Mouse (Mus musculus): ENCODE measurements around the gene Fads3. TPM values are rescaled to one million over a fixed set of nuclear protein-coding genes. Genes with fewer than 3 reads are reported as not detected.

Fads3 gene
- polyA plus RNA-seq, 1 experiment from 2014 or later: 3.3 TPM

GRCm38 (mm10) chr19:10078392-10078791 lies 37.0 kb downstream of the Fads3 start:
- Histone ChIP-seq H3K4me1 (ENCODE audit: control insufficient read depth, insufficient read depth, low read length) (0 out of 2 replicates have a peak, but pooled peaks cover 3% of the 10 kb centered on the region), H3K9ac (ENCODE audit: low read length) (no peak overlapping the region), H3K27ac (replicated peaks; ENCODE audit: low read depth, low read length) (no peak overlapping the region), H3K36me3 (ENCODE audit: control insufficient read depth, insufficient read depth, low read length) (peaks cover 50% of the 10 kb centered on the region), H3K9me3 (ENCODE audit: control insufficient read depth, low read length) (no peaks in the 10 kb centered on the region), H3K4me2 (ENCODE audit: low read depth, severe bottlenecking) (no peak overlapping the region), H3K4me3 (ENCODE audit: low read depth, low read length) (no peak overlapping the region), H3K27me3 (ENCODE audit: control insufficient read depth, insufficient read depth, low read length) (no peaks in the 10 kb centered on the region)
- DNase-seq (ENCODE audit: low spot score) (no peak), ATAC-seq (ENCODE audit: insufficient number of reproducible peaks, low FRiP score, low TSS enrichment, low read depth) (no peak)
- WGBS: 83% methylated on average over 6 of the region's 6 CpGs

GRCm38 (mm10) chr19:10080384-10080783 lies 39.0 kb downstream of the Fads3 start:
- peaks cover 35% of the 10 kb centered on the region for H3K36me3 ChIP-seq (ENCODE audit: control insufficient read depth, insufficient read depth, low read length)
- H3K4me2 ChIP-seq (ENCODE audit: low read depth, severe bottlenecking): no peak overlapping the region
- 96% methylated on average over 7 of the region's 7 CpGs for WGBS

GRCm38 (mm10) chr19:10082105-10082504 lies 40.7 kb downstream of the Fads3 start:
- no peak overlapping the region for H3K4me2 ChIP-seq (ENCODE audit: low read depth, severe bottlenecking)
- H3K4me1 ChIP-seq (ENCODE audit: control insufficient read depth, insufficient read depth, low read length): 0 out of 2 replicates have a peak, but pooled peaks cover 3% of the 10 kb centered on the region
- no peak overlapping the region for H3K27ac ChIP-seq (replicated peaks; ENCODE audit: low read depth, low read length)
- H3K9ac ChIP-seq (ENCODE audit: low read length): no peak overlapping the region
- WGBS: 88% methylated on average over 3 of the region's 3 CpGs
- no peak overlapping the region for H3K4me3 ChIP-seq (ENCODE audit: low read depth, low read length)
- ATAC-seq (ENCODE audit: insufficient number of reproducible peaks, low FRiP score, low TSS enrichment, low read depth) (no peak), DNase-seq (ENCODE audit: low spot score) (no peak)
- no peaks in the 10 kb centered on the region for H3K9me3 ChIP-seq (ENCODE audit: control insufficient read depth, low read length)
- no peaks in the 10 kb centered on the region for H3K27me3 ChIP-seq (ENCODE audit: control insufficient read depth, insufficient read depth, low read length)
- H3K36me3 ChIP-seq (ENCODE audit: control insufficient read depth, insufficient read depth, low read length): peaks cover 27% of the 10 kb centered on the region

More at GRCm38 (mm10) chr19:10080384-10080783, 39.0 kb downstream of the Fads3 start:
- Histone ChIP-seq H3K4me3 (ENCODE audit: low read depth, low read length) (no peak overlapping the region), H3K27me3 (ENCODE audit: control insufficient read depth, insufficient read depth, low read length) (no peaks in the 10 kb centered on the region), H3K9me3 (ENCODE audit: control insufficient read depth, low read length) (no peaks in the 10 kb centered on the region), H3K4me1 (ENCODE audit: control insufficient read depth, insufficient read depth, low read length) (0 out of 2 replicates have a peak, but pooled peaks cover 3% of the 10 kb centered on the region), H3K27ac (replicated peaks; ENCODE audit: low read depth, low read length) (no peak overlapping the region), H3K9ac (ENCODE audit: low read length) (no peak overlapping the region)
- ATAC-seq (ENCODE audit: insufficient number of reproducible peaks, low FRiP score, low TSS enrichment, low read depth): no peak
- no peak for DNase-seq (ENCODE audit: low spot score)

- H3K9me3 ChIP-seq (ENCODE audit: control insufficient read depth, low read length): no peaks in the 10 kb centered on the region
- ATAC-seq (ENCODE audit: insufficient number of reproducible peaks, low FRiP score, low TSS enrichment, low read depth): no peak
- no peak for DNase-seq (ENCODE audit: low spot score)
- H3K4me3 ChIP-seq (ENCODE audit: low read depth, low read length): no peak overlapping the region
- H3K27me3 ChIP-seq (ENCODE audit: control insufficient read depth, insufficient read depth, low read length): no peaks in the 10 kb centered on the region
- WGBS: 85% methylated on average over 9 of the region's 9 CpGs
- H3K4me2 ChIP-seq (ENCODE audit: low read depth, severe bottlenecking): no peak overlapping the region
- peaks cover 26% of the 10 kb centered on the region for H3K36me3 ChIP-seq (ENCODE audit: control insufficient read depth, insufficient read depth, low read length)
- H3K9ac ChIP-seq (ENCODE audit: low read length): no peak overlapping the region
- H3K4me1 ChIP-seq (ENCODE audit: control insufficient read depth, insufficient read depth, low read length): no peaks in the 10 kb centered on the region
- no peak overlapping the region for H3K27ac ChIP-seq (replicated peaks; ENCODE audit: low read depth, low read length)
Observed at GRCm38 (mm10) chr19:10085454-10085853, 44.1 kb downstream of the Fads3 start.

- Histone ChIP-seq H3K4me1 (ENCODE audit: control insufficient read depth, insufficient read depth, low read length) (no peaks in the 10 kb centered on the region), H3K9me3 (ENCODE audit: control insufficient read depth, low read length) (no peaks in the 10 kb centered on the region), H3K27me3 (ENCODE audit: control insufficient read depth, insufficient read depth, low read length) (no peaks in the 10 kb centered on the region), H3K4me2 (ENCODE audit: low read depth, severe bottlenecking) (no peak overlapping the region), H3K9ac (ENCODE audit: low read length) (no peak overlapping the region), H3K27ac (replicated peaks; ENCODE audit: low read depth, low read length) (no peak overlapping the region), H3K36me3 (ENCODE audit: control insufficient read depth, insufficient read depth, low read length) (peaks cover 32% of the 10 kb centered on the region), H3K4me3 (ENCODE audit: low read depth, low read length) (no peak overlapping the region)
- DNase-seq (ENCODE audit: low spot score) (no peak), ATAC-seq (ENCODE audit: insufficient number of reproducible peaks, low FRiP score, low TSS enrichment, low read depth) (no peak)
- WGBS: 90% methylated on average over 4 of the region's 4 CpGs
Observed at GRCm38 (mm10) chr19:10086976-10087375, 45.6 kb downstream of the Fads3 start.

- H3K4me3 ChIP-seq (ENCODE audit: low read depth, low read length): no peak overlapping the region
- ATAC-seq (ENCODE audit: insufficient number of reproducible peaks, low FRiP score, low TSS enrichment, low read depth) (no peak), DNase-seq (ENCODE audit: low spot score) (no peak)
- H3K36me3 ChIP-seq (ENCODE audit: control insufficient read depth, insufficient read depth, low read length): peaks cover 20% of the 10 kb centered on the region
- no peaks in the 10 kb centered on the region for H3K9me3 ChIP-seq (ENCODE audit: control insufficient read depth, low read length)
- no peak overlapping the region for H3K4me2 ChIP-seq (ENCODE audit: low read depth, severe bottlenecking)
- WGBS: 90% methylated on average over 4 of the region's 4 CpGs
- no peaks in the 10 kb centered on the region for H3K4me1 ChIP-seq (ENCODE audit: control insufficient read depth, insufficient read depth, low read length)
- no peak overlapping the region for H3K27ac ChIP-seq (replicated peaks; ENCODE audit: low read depth, low read length)
- no peak overlapping the region for H3K9ac ChIP-seq (ENCODE audit: low read length)
- no peaks in the 10 kb centered on the region for H3K27me3 ChIP-seq (ENCODE audit: control insufficient read depth, insufficient read depth, low read length)
Observed at GRCm38 (mm10) chr19:10093829-10094228, 52.5 kb downstream of the Fads3 start.

GRCm38 (mm10) chr19:10094695-10095094 lies 53.3 kb downstream of the Fads3 start:
- no peak for ATAC-seq (ENCODE audit: insufficient number of reproducible peaks, low FRiP score, low TSS enrichment, low read depth)
- Histone ChIP-seq H3K9me3 (ENCODE audit: control insufficient read depth, low read length) (no peaks in the 10 kb centered on the region), H3K27me3 (ENCODE audit: control insufficient read depth, insufficient read depth, low read length) (no peaks in the 10 kb centered on the region), H3K9ac (ENCODE audit: low read length) (no peak overlapping the region), H3K4me3 (ENCODE audit: low read depth, low read length) (no peak overlapping the region), H3K4me2 (ENCODE audit: low read depth, severe bottlenecking) (no peak overlapping the region), H3K36me3 (ENCODE audit: control insufficient read depth, insufficient read depth, low read length) (peaks cover 15% of the 10 kb centered on the region), H3K4me1 (ENCODE audit: control insufficient read depth, insufficient read depth, low read length) (0 out of 2 replicates have a peak, but pooled peaks cover 2% of the 10 kb centered on the region), H3K27ac (replicated peaks; ENCODE audit: low read depth, low read length) (no peak overlapping the region)
- WGBS: 86% methylated on average over 4 of the region's 4 CpGs
- no peak for DNase-seq (ENCODE audit: low spot score)

- no peak for ATAC-seq (ENCODE audit: insufficient number of reproducible peaks, low FRiP score, low TSS enrichment, low read depth)
Observed at GRCm38 (mm10) chr19:10096371-10096876, 55.1 kb downstream of the Fads3 start.

GRCm38 (mm10) chr19:10097826-10098225 lies 56.5 kb downstream of the Fads3 start:
- no peak for DNase-seq (ENCODE audit: low spot score)
- H3K4me1 ChIP-seq (ENCODE audit: control insufficient read depth, insufficient read depth, low read length): 0 out of 2 replicates have a peak, but pooled peaks cover 2% of the 10 kb centered on the region
- no peak overlapping the region for H3K27ac ChIP-seq (replicated peaks; ENCODE audit: low read depth, low read length)
- WGBS: 90% methylated on average over 5 of the region's 5 CpGs
- H3K9ac ChIP-seq (ENCODE audit: low read length): no peak overlapping the region
- peaks cover 9% of the 10 kb centered on the region for H3K36me3 ChIP-seq (ENCODE audit: control insufficient read depth, insufficient read depth, low read length)
- H3K4me2 ChIP-seq (ENCODE audit: low read depth, severe bottlenecking): no peak overlapping the region
- no peaks in the 10 kb centered on the region for H3K27me3 ChIP-seq (ENCODE audit: control insufficient read depth, insufficient read depth, low read length)
- no peak for ATAC-seq (ENCODE audit: insufficient number of reproducible peaks, low FRiP score, low TSS enrichment, low read depth)
- no peaks in the 10 kb centered on the region for H3K9me3 ChIP-seq (ENCODE audit: control insufficient read depth, low read length)
- no peak overlapping the region for H3K4me3 ChIP-seq (ENCODE audit: low read depth, low read length)

More at GRCm38 (mm10) chr19:10096371-10096876, 55.1 kb downstream of the Fads3 start:
- no peak overlapping the region for H3K4me3 ChIP-seq (ENCODE audit: low read depth, low read length)
- H3K9ac ChIP-seq (ENCODE audit: low read length): no peak overlapping the region
- peaks cover 11% of the 10 kb centered on the region for H3K36me3 ChIP-seq (ENCODE audit: control insufficient read depth, insufficient read depth, low read length)
- no peaks in the 10 kb centered on the region for H3K9me3 ChIP-seq (ENCODE audit: control insufficient read depth, low read length)
- no peak for DNase-seq (ENCODE audit: low spot score)
- 82% methylated on average over 2 of the region's 2 CpGs for WGBS
- H3K4me1 ChIP-seq (ENCODE audit: control insufficient read depth, insufficient read depth, low read length): 0 out of 2 replicates have a peak, but pooled peaks cover 2% of the 10 kb centered on the region
- H3K27ac ChIP-seq (replicated peaks; ENCODE audit: low read depth, low read length): no peak overlapping the region
- H3K27me3 ChIP-seq (ENCODE audit: control insufficient read depth, insufficient read depth, low read length): no peaks in the 10 kb centered on the region
- H3K4me2 ChIP-seq (ENCODE audit: low read depth, severe bottlenecking): no peak overlapping the region
